Mouse (Mus musculus) MN1 (cell line): Measurements from ENCODE around the gene 1700123K08Rik.
A peak's percentile ranks its signal among the peaks of the same experiment; 100 is the strongest.
"Not testable (repeated sequence)": the region's sequence is repeated elsewhere in the genome, so short reads cannot be mapped to it uniquely, and the experiment has no call there.

Source experiments
- DNase-seq: peaks from one replicate; pipeline ENCODE4 v3.0.0-alpha.2; 2016; ENCODE audit warnings: low spot score

The 1700123K08Rik gene

DNA sequence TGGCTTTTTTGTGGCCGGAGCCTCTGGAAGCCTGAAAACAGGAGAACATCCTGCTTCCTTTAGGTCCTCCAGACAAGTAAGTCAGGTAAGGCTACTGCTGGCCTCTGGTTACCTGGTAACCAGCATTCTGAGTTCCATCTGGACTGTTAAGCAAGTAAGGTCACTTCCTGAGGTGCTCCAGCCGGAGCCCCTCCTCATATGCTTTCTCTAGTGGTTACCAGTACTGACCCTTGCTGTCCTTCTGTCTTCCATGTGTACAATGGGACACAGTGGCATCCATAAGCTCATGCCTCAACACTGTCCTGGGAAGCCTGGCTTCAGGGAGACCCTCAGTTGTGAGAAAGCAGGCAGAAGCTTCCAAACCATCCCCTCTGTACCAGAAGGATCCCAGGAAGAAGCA lies at the start of gene 1700123K08Rik:
1700123K08Rik (minus strand) TSS at position 101 of the 400 bp plus-strand sequence.
- DNase-seq: not testable (repeated sequence)

DNA sequence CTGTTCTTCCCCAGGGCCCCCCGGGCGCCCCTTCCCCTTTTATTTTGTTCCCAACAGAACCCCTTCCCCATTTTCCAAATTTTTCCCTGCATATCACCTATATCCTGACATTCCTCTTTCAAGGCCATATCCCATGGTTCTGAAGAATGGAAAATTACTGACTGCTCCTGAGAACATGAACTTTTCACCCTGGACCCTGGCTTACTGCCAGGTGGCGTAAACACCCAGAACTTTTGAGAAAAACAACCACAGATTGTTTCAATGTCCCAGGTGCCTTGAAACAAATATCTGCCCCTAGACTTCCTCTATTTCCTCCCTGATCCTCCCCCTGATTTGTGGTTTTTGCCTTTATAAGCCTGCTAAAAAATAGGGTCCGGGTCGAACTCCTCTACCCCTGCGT lies 22.9 kb upstream of the 1700123K08Rik start:
- DNase-seq: no peak

DNA sequence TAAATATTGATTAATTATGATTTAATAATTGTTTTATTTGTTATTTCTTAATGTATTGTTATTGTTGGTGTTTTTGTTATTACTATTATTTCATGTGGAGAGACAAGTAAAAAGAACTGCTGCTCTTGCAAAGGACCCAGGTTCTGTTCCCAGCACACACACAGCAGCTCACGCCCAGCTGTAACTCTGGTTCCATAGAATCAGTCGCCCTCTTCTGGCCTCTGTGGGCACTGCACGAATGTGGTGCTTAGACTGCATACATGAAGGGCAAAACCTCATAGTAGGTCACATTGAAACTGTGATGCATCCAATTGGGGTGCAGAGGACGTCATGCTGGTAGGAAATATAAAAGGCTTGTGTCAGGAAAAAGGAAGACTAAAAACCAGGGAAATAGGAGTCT lies 7.1 kb upstream of the 1700123K08Rik start:
- peak; percentile 30 for DNase-seq

DNA sequence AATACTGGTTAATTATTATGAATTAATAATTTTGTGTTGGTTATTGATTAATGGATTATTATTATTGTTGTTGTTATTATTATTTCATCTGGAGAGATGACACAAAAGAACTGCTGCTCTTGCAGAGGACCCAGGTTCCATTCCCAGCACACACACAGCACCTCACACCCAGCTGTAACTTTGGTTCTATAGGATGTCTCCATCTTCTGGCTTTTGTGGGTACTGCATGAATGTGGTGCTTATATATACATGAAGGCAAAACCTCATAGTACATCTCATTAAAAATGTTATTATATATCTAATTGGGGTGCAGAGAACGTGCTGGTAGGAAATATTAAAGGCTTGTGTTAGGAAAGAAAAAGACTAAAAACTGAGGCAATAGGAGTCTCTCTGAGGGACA lies 11.8 kb downstream of the 1700123K08Rik start:
- DNase-seq: no peak

DNA sequence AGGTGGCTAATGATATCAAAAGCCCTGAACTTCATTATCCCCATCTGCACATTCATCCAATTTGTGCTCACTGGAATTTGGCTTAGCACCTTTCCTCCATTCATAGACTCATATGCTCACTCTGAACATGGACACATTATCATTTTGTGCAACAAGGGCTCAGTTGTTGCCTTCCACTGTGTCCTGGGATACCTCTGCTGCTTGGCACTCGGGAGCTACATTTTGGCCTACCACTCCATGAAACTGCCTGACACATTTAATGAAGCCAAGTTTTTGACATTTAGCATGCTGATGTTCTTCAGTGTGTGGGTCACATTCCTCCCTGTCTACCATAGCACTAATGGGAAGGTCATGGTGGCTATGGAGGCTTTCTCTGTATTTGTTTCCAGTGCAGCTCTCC lies 32.0 kb downstream of the 1700123K08Rik start:
- DNase-seq: no peak
